Mouse (Mus musculus): ENCODE data around the gene Hspb6. TPM values are rescaled to one million over a fixed set of nuclear protein-coding genes. Genes with fewer than 3 reads are reported as not detected.

Gene Hspb6
- polyA plus RNA-seq, 1 experiment from 2014 or later = 9.3 TPM

DNA sequence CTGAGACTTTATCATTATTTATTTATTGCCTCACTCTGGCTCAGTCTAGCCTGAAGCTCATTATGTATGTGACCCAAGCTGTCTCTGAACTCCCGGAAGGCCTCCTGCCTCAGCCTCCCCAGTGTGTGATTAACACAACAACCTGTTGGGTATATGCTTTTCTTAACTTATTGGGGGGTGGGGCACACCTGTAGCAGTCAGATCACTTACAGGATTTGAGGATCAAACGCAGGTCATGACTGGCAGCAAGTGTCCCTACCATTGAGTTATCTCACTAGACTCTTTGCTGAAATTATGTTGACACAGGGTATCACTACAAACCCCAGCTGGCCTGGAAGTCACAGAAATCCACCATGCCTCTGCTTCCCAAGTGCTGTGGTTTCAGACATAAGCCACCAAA lies 8.3 kb downstream of the Hspb6 start:
- H3K4me2 ChIP-seq (ENCODE audit: low read length) = no peak overlapping the region
- H3K36me3 ChIP-seq (ENCODE audit: control insufficient read depth, insufficient read depth) = 0 out of 2 replicates have a peak, but pooled peaks cover 15% of the 10 kb centered on the region
- ATAC-seq = no peak
- H3K4me1 ChIP-seq (replicated peaks; ENCODE audit: control insufficient read depth, insufficient read depth, low read length) = peaks cover 33% of the 10 kb centered on the region
- H3K27ac ChIP-seq (ENCODE audit: low read length) = no peak overlapping the region
- H3K27me3 ChIP-seq (replicated peaks; ENCODE audit: control insufficient read depth, insufficient read depth, low read length) = no peaks in the 10 kb centered on the region
- no peaks in the 10 kb centered on the region for H3K9me3 ChIP-seq (ENCODE audit: control insufficient read depth, low read length)
- no peak overlapping the region for H3K9ac ChIP-seq (replicated peaks; ENCODE audit: low read depth, low read length)
- WGBS = 77% methylated on average over 2 of the region's 2 CpGs
- no peak overlapping the region; the same call in 1 of the 2 replicates for H3K4me3 ChIP-seq (replicated peaks; ENCODE audit: low read length)

DNA sequence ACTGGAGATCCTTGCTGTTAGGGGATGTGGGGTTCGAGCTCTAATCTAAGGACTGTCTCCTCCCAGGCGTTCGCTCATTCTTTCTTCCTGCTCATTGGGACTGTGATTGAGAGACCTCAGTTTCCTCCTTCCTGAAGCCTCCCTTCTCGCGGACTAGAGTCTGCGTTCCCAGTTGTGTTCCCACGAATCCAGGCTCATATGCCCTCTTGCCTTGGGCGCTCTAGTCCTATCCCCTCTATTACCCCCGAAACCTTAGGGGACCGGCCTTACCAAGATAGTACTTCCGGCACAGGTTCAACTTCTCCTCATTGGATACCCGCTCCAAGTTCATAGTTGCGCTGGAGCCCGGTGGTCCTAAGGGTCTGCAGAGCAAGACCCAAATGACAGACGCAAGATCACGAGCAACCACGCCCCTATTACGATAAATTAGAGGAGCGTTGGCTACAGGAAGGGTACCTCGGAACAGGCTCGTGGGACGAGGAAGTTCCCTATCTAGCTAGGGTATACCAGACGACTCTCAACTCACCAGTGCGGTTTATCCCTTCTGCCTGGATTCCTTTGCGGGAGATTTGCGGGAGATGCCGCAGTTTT lies 10.6 kb downstream of the Hspb6 start:
- Histone ChIP-seq H3K9ac (replicated peaks; ENCODE audit: low read depth, low read length) (peak overlapping the region; percentile 53), H3K4me2 (ENCODE audit: low read length) (peak overlapping the region; percentile 71), H3K36me3 (ENCODE audit: control insufficient read depth, insufficient read depth) (0 out of 2 replicates have a peak, but pooled peaks cover under 1% of the 10 kb centered on the region), H3K9me3 (ENCODE audit: control insufficient read depth, low read length) (no peaks in the 10 kb centered on the region), H3K27ac (ENCODE audit: low read length) (peak overlapping the region; percentile 38), H3K4me3 (replicated peaks; ENCODE audit: low read length) (peak overlapping the region; percentile 86), H3K4me1 (replicated peaks; ENCODE audit: control insufficient read depth, insufficient read depth, low read length) (peaks cover 33% of the 10 kb centered on the region), H3K27me3 (replicated peaks; ENCODE audit: control insufficient read depth, insufficient read depth, low read length) (no peaks in the 10 kb centered on the region)
- no peak for ATAC-seq
- 2% methylated on average over 27 of the region's 27 CpGs for WGBS

- Histone ChIP-seq H3K27me3 (replicated peaks; ENCODE audit: control insufficient read depth, insufficient read depth, low read length) (no peaks in the 10 kb centered on the region), H3K4me2 (ENCODE audit: low read length) (peak within 1 kb of the TSS; percentile 71), H3K36me3 (ENCODE audit: control insufficient read depth, insufficient read depth) (no peaks in the 10 kb centered on the region), H3K27ac (ENCODE audit: low read length) (peak within 1 kb of the TSS; percentile 92), H3K4me3 (replicated peaks; ENCODE audit: low read length) (peak within 1 kb of the TSS; percentile 86), H3K9ac (replicated peaks; ENCODE audit: low read depth, low read length) (peak within 1 kb of the TSS; percentile 83), H3K4me1 (replicated peaks; ENCODE audit: control insufficient read depth, insufficient read depth, low read length) (peaks cover 27% of the 10 kb centered on the region), H3K9me3 (ENCODE audit: control insufficient read depth, low read length) (no peaks in the 10 kb centered on the region)
- WGBS = under 1% methylated on average over 45 of the region's 45 CpGs
- peak; percentile 87 for ATAC-seq
Observed at GRCm38 (mm10) chr7:30563117-30563905, 11.3 kb downstream of the Hspb6 start, which contains the start of the genes U2af1l4, Gm49396 and Psenen. Gene U2af1l4 (plus strand): TSS chr7:30563301. Gene Gm49396 (plus strand): TSS chr7:30563344. Gene Psenen (minus strand): TSS chr7:30563627.

DNA sequence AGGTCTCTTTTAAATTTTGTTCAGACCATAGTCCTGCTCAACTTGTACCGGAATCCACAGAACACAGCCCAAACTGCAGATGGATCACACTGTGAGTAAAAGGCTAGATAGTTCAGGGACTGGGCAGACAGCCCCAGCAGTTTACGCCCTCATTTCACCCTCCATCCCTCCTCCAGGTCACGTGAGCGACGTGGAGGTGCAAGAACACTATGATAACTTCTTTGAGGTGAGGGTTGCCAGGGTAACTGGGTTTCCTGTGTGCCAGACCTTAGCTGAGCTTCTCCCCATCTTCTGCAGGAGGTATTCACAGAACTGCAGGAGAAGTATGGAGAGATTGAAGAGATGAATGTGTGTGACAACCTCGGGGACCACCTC lies 11.9 kb downstream of the Hspb6 start:
- Histone ChIP-seq H3K4me1 (replicated peaks; ENCODE audit: control insufficient read depth, insufficient read depth, low read length) (peaks cover 21% of the 10 kb centered on the region), H3K9ac (replicated peaks; ENCODE audit: low read depth, low read length) (peak overlapping the region; percentile 83)
- 24% methylated on average over 6 of the region's 6 CpGs for WGBS

GRCm38 (mm10) chr7:30564970-30565571 lies 13.1 kb downstream of the Hspb6 start, which contains the start of gene Igflr1:
Gene Igflr1 (plus strand): TSS chr7:30565427.
- Histone ChIP-seq H3K4me2 (ENCODE audit: low read length) (no peak within 1 kb of the TSS), H3K4me1 (replicated peaks; ENCODE audit: control insufficient read depth, insufficient read depth, low read length) (peaks cover 16% of the 10 kb centered on the region), H3K4me3 (replicated peaks; ENCODE audit: low read length) (no peak within 1 kb of the TSS), H3K9me3 (ENCODE audit: control insufficient read depth, low read length) (no peaks in the 10 kb centered on the region), H3K27me3 (replicated peaks; ENCODE audit: control insufficient read depth, insufficient read depth, low read length) (no peaks in the 10 kb centered on the region), H3K9ac (replicated peaks; ENCODE audit: low read depth, low read length) (no peak within 1 kb of the TSS), H3K36me3 (ENCODE audit: control insufficient read depth, insufficient read depth) (peaks cover 16% of the 10 kb centered on the region), H3K27ac (ENCODE audit: low read length) (no peak within 1 kb of the TSS)
- WGBS = 97% methylated on average over 12 of the region's 12 CpGs
- no peak for ATAC-seq

More for the DNA sequence above, 11.9 kb downstream of the Hspb6 start:
- H3K9me3 ChIP-seq (ENCODE audit: control insufficient read depth, low read length) = no peaks in the 10 kb centered on the region
- peaks cover 4% of the 10 kb centered on the region for H3K36me3 ChIP-seq (ENCODE audit: control insufficient read depth, insufficient read depth)
- H3K4me3 ChIP-seq (replicated peaks; ENCODE audit: low read length) = peak overlapping the region; percentile 86
- ATAC-seq = no peak
- peak overlapping the region; percentile 71 for H3K4me2 ChIP-seq (ENCODE audit: low read length)
- no peaks in the 10 kb centered on the region for H3K27me3 ChIP-seq (replicated peaks; ENCODE audit: control insufficient read depth, insufficient read depth, low read length)
- H3K27ac ChIP-seq (ENCODE audit: low read length) = peak overlapping the region; percentile 92

DNA sequence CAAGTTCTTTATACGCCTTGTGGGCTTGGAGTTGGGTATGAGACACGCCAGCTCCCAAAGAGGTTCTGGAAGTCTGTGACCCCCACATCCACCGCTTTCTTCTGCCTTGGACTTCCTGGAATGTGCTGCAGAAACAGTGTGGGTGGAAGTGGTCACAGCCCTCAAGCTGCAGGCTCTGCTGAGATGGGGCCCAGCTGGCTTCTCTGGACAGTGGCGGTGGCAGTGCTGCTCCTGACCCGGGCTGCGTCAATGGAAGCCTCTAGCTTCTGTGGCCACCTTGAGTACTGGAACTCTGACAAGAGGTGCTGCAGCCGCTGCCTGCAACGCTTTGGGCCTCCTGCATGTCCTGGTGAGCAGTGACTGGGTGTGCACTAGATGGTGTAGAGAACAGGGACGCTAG lies 14.1 kb downstream of the Hspb6 start:
- 92% methylated on average over 9 of the region's 9 CpGs for WGBS
- no peak overlapping the region for H3K4me3 ChIP-seq (replicated peaks; ENCODE audit: low read length)
- ATAC-seq = no peak
- no peaks in the 10 kb centered on the region for H3K9me3 ChIP-seq (ENCODE audit: control insufficient read depth, low read length)
- H3K27ac ChIP-seq (ENCODE audit: low read length) = no peak overlapping the region
- H3K4me1 ChIP-seq (replicated peaks; ENCODE audit: control insufficient read depth, insufficient read depth, low read length) = peaks cover 16% of the 10 kb centered on the region
- H3K4me2 ChIP-seq (ENCODE audit: low read length) = no peak overlapping the region
- no peaks in the 10 kb centered on the region for H3K27me3 ChIP-seq (replicated peaks; ENCODE audit: control insufficient read depth, insufficient read depth, low read length)
- H3K9ac ChIP-seq (replicated peaks; ENCODE audit: low read depth, low read length) = no peak overlapping the region
- H3K36me3 ChIP-seq (ENCODE audit: control insufficient read depth, insufficient read depth) = peaks cover 22% of the 10 kb centered on the region

DNA sequence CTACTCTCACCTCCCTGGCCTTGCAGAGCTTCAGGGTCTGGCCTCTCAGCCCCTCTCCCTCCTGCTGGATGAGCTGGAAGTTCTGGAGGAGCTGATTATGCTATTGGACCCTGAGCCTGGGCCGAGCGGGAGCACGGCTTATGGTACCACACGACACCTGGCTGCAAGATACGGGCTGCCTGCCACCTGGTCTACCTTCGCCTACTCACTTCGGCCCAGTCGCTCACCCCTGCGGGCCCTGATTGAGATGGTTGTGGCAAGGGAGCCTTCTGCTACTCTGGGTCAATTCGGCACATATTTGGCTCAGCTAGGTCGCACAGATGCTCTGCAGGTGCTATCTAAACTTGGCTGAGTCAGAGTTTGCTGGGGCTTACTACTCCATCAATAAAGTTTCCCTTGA lies 15.6 kb downstream of the Hspb6 start:
- Histone ChIP-seq H3K4me2 (ENCODE audit: low read length) (no peak overlapping the region), H3K36me3 (ENCODE audit: control insufficient read depth, insufficient read depth) (peaks cover 24% of the 10 kb centered on the region), H3K4me3 (replicated peaks; ENCODE audit: low read length) (no peak overlapping the region), H3K27ac (ENCODE audit: low read length) (no peak overlapping the region), H3K9me3 (ENCODE audit: control insufficient read depth, low read length) (no peaks in the 10 kb centered on the region), H3K4me1 (replicated peaks; ENCODE audit: control insufficient read depth, insufficient read depth, low read length) (peaks cover 11% of the 10 kb centered on the region), H3K27me3 (replicated peaks; ENCODE audit: control insufficient read depth, insufficient read depth, low read length) (no peaks in the 10 kb centered on the region), H3K9ac (replicated peaks; ENCODE audit: low read depth, low read length) (no peak overlapping the region)
- no peak for ATAC-seq
- WGBS = 92% methylated on average over 11 of the region's 11 CpGs

GRCm38 (mm10) chr7:30572389-30572788 lies 20.4 kb downstream of the Hspb6 start:
- ATAC-seq = no peak
- no peaks in the 10 kb centered on the region for H3K27me3 ChIP-seq (replicated peaks; ENCODE audit: control insufficient read depth, insufficient read depth, low read length)
- no peaks in the 10 kb centered on the region for H3K9me3 ChIP-seq (ENCODE audit: control insufficient read depth, low read length)
- no peak overlapping the region for H3K9ac ChIP-seq (replicated peaks; ENCODE audit: low read depth, low read length)
- no peak overlapping the region for H3K4me3 ChIP-seq (replicated peaks; ENCODE audit: low read length)
- no peak overlapping the region for H3K27ac ChIP-seq (ENCODE audit: low read length)
- peaks cover 69% of the 10 kb centered on the region for H3K36me3 ChIP-seq (ENCODE audit: control insufficient read depth, insufficient read depth)
- WGBS = 87% methylated on average over 5 of the region's 5 CpGs
- H3K4me1 ChIP-seq (replicated peaks; ENCODE audit: control insufficient read depth, insufficient read depth, low read length) = no peaks in the 10 kb centered on the region
- H3K4me2 ChIP-seq (ENCODE audit: low read length) = no peak overlapping the region

DNA sequence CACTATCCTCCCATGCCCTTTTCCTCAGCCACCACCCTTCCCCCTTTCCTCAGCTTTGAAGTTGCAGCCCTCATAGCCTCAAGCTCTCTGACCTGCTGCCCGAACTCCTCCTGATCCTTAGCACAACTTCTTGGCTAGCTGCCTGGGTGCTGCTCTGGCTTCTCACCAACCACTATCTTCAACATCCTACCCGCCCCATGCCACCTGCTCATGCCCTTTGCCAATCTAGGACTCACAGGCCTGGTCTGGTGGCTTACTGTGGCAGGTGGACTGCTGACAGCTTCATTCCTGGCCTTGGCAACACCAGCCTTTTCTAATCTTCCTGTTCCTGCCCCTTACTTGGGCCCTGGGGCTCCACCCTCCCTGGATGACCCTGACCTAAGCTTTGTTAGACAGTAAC lies 21.0 kb downstream of the Hspb6 start:
- no peak overlapping the region for H3K9ac ChIP-seq (replicated peaks; ENCODE audit: low read depth, low read length)
- H3K9me3 ChIP-seq (ENCODE audit: control insufficient read depth, low read length) = no peaks in the 10 kb centered on the region
- WGBS = 63% methylated on average over 2 of the region's 2 CpGs
- peaks cover 74% of the 10 kb centered on the region for H3K36me3 ChIP-seq (ENCODE audit: control insufficient read depth, insufficient read depth)
- no peak overlapping the region for H3K27ac ChIP-seq (ENCODE audit: low read length)
- no peaks in the 10 kb centered on the region for H3K27me3 ChIP-seq (replicated peaks; ENCODE audit: control insufficient read depth, insufficient read depth, low read length)
- H3K4me2 ChIP-seq (ENCODE audit: low read length) = no peak overlapping the region
- ATAC-seq = no peak
- H3K4me1 ChIP-seq (replicated peaks; ENCODE audit: control insufficient read depth, insufficient read depth, low read length) = no peaks in the 10 kb centered on the region
- H3K4me3 ChIP-seq (replicated peaks; ENCODE audit: low read length) = no peak overlapping the region
